Mouse (Mus musculus): ENCODE measurements around the gene Selenoo. TPM values are rescaled to one million over a fixed set of nuclear protein-coding genes. Genes with fewer than 3 reads are reported as not detected.
A peak's percentile ranks its signal among the peaks of the same experiment; 100 is the strongest.

Selenoo gene
- polyA plus RNA-seq, 1 experiment from 2014 or later: 23.0 TPM

GRCm38 (mm10) chr15:89140659-89141252, 51.9 kb downstream of the Selenoo start, which contains the start of gene Mapk12:
Gene Mapk12 (minus strand): TSS chr15:89140703.
- under 1% methylated on average over 21 of the region's 21 CpGs for WGBS
- Histone ChIP-seq H3K4me2 (replicated peaks) (peak within 1 kb of the TSS; percentile 95), H3K9me3 (ENCODE audit: control insufficient read depth, low read length) (no peaks in the 10 kb centered on the region), H3K27me3 (ENCODE audit: control insufficient read depth, insufficient read depth, low read length) (0 out of 2 replicates have a peak, but pooled peaks cover 14% of the 10 kb centered on the region), H3K27ac (no peak within 1 kb of the TSS), H3K4me1 (replicated peaks; ENCODE audit: control insufficient read depth, insufficient read depth, low read length) (peaks cover 14% of the 10 kb centered on the region), H3K9ac (peak within 1 kb of the TSS; percentile 63), H3K36me3 (replicated peaks; ENCODE audit: control insufficient read depth, insufficient read depth) (peaks cover 34% of the 10 kb centered on the region), H3K4me3 (replicated peaks; ENCODE audit: low read length) (peak within 1 kb of the TSS; percentile 44)
- ATAC-seq (ENCODE audit: low FRiP score) (peak; percentile 61), DNase-seq (ENCODE audit: low spot score) (no peak)

GRCm38 (mm10) chr15:89141443-89141842, 52.6 kb downstream of the Selenoo start:
- Histone ChIP-seq H3K4me3 (replicated peaks; ENCODE audit: low read length) (no peak overlapping the region), H3K27me3 (ENCODE audit: control insufficient read depth, insufficient read depth, low read length) (0 out of 2 replicates have a peak, but pooled peaks cover 14% of the 10 kb centered on the region), H3K27ac (no peak overlapping the region), H3K9ac (no peak overlapping the region), H3K9me3 (ENCODE audit: control insufficient read depth, low read length) (no peaks in the 10 kb centered on the region), H3K4me2 (replicated peaks) (no peak overlapping the region), H3K36me3 (replicated peaks; ENCODE audit: control insufficient read depth, insufficient read depth) (peaks cover 36% of the 10 kb centered on the region), H3K4me1 (replicated peaks; ENCODE audit: control insufficient read depth, insufficient read depth, low read length) (peaks cover 21% of the 10 kb centered on the region)
- DNase-seq (ENCODE audit: low spot score) (no peak), ATAC-seq (ENCODE audit: low FRiP score) (no peak)
- 23% methylated on average over 5 of the region's 5 CpGs for WGBS

- H3K9ac ChIP-seq: no peak overlapping the region
- no peaks in the 10 kb centered on the region for H3K9me3 ChIP-seq (ENCODE audit: control insufficient read depth, low read length)
- no peak overlapping the region for H3K4me3 ChIP-seq (replicated peaks; ENCODE audit: low read length)
- H3K4me1 ChIP-seq (replicated peaks; ENCODE audit: control insufficient read depth, insufficient read depth, low read length): peaks cover 25% of the 10 kb centered on the region
- H3K27ac ChIP-seq: no peak overlapping the region
- WGBS: 73% methylated on average over 4 of the region's 4 CpGs
- ATAC-seq (ENCODE audit: low FRiP score): no peak
- no peak for DNase-seq (ENCODE audit: low spot score)
- 0 out of 2 replicates have a peak, but pooled peaks cover 14% of the 10 kb centered on the region for H3K27me3 ChIP-seq (ENCODE audit: control insufficient read depth, insufficient read depth, low read length)
- no peak overlapping the region for H3K4me2 ChIP-seq (replicated peaks)
- peaks cover 36% of the 10 kb centered on the region for H3K36me3 ChIP-seq (replicated peaks; ENCODE audit: control insufficient read depth, insufficient read depth)
Measured at GRCm38 (mm10) chr15:89141905-89142304, 53.0 kb downstream of the Selenoo start.

- Histone ChIP-seq H3K4me3 (replicated peaks; ENCODE audit: low read length) (no peak overlapping the region), H3K27ac (no peak overlapping the region), H3K9me3 (ENCODE audit: control insufficient read depth, low read length) (no peaks in the 10 kb centered on the region), H3K27me3 (ENCODE audit: control insufficient read depth, insufficient read depth, low read length) (0 out of 2 replicates have a peak, but pooled peaks cover 14% of the 10 kb centered on the region), H3K9ac (no peak overlapping the region), H3K4me2 (replicated peaks) (no peak overlapping the region), H3K36me3 (replicated peaks; ENCODE audit: control insufficient read depth, insufficient read depth) (peaks cover 36% of the 10 kb centered on the region), H3K4me1 (replicated peaks; ENCODE audit: control insufficient read depth, insufficient read depth, low read length) (peaks cover 38% of the 10 kb centered on the region)
- WGBS: 84% methylated on average over 2 of the region's 2 CpGs
- ATAC-seq (ENCODE audit: low FRiP score) (no peak), DNase-seq (ENCODE audit: low spot score) (no peak)
Measured at GRCm38 (mm10) chr15:89143134-89143533, 54.2 kb downstream of the Selenoo start.

- ATAC-seq (ENCODE audit: low FRiP score) (no peak), DNase-seq (ENCODE audit: low spot score) (no peak)
- peaks cover 40% of the 10 kb centered on the region for H3K4me1 ChIP-seq (replicated peaks; ENCODE audit: control insufficient read depth, insufficient read depth, low read length)
- H3K9ac ChIP-seq: no peak overlapping the region
- H3K9me3 ChIP-seq (ENCODE audit: control insufficient read depth, low read length): no peaks in the 10 kb centered on the region
- H3K27ac ChIP-seq: no peak overlapping the region
- no peak overlapping the region for H3K4me2 ChIP-seq (replicated peaks)
- 0 out of 2 replicates have a peak, but pooled peaks cover 2% of the 10 kb centered on the region for H3K27me3 ChIP-seq (ENCODE audit: control insufficient read depth, insufficient read depth, low read length)
- WGBS: 93% methylated on average over 11 of the region's 11 CpGs
- H3K4me3 ChIP-seq (replicated peaks; ENCODE audit: low read length): no peak overlapping the region
- H3K36me3 ChIP-seq (replicated peaks; ENCODE audit: control insufficient read depth, insufficient read depth): peaks cover 36% of the 10 kb centered on the region
Measured at GRCm38 (mm10) chr15:89144965-89145364, 56.1 kb downstream of the Selenoo start.

- ATAC-seq (ENCODE audit: low FRiP score) (no peak), DNase-seq (ENCODE audit: low spot score) (no peak)
- Histone ChIP-seq H3K4me1 (replicated peaks; ENCODE audit: control insufficient read depth, insufficient read depth, low read length) (peaks cover 36% of the 10 kb centered on the region), H3K27me3 (ENCODE audit: control insufficient read depth, insufficient read depth, low read length) (no peaks in the 10 kb centered on the region), H3K4me3 (replicated peaks; ENCODE audit: low read length) (peak overlapping the region; percentile 53), H3K9me3 (ENCODE audit: control insufficient read depth, low read length) (no peaks in the 10 kb centered on the region), H3K4me2 (replicated peaks) (peak overlapping the region; percentile 87), H3K27ac (peak overlapping the region; percentile 77; the same call in 1 of the 2 replicates), H3K36me3 (replicated peaks; ENCODE audit: control insufficient read depth, insufficient read depth) (peaks cover 36% of the 10 kb centered on the region), H3K9ac (peak overlapping the region; percentile 88; the same call in 1 of the 2 replicates)
- WGBS: 82% methylated on average over 24 of the region's 24 CpGs
Measured at GRCm38 (mm10) chr15:89145813-89146350, 57.0 kb downstream of the Selenoo start.

GRCm38 (mm10) chr15:89146537-89146936, 57.7 kb downstream of the Selenoo start:
- Histone ChIP-seq H3K4me3 (replicated peaks; ENCODE audit: low read length) (peak overlapping the region; percentile 53), H3K9ac (peak overlapping the region; percentile 88), H3K36me3 (replicated peaks; ENCODE audit: control insufficient read depth, insufficient read depth) (peaks cover 36% of the 10 kb centered on the region), H3K27me3 (ENCODE audit: control insufficient read depth, insufficient read depth, low read length) (no peaks in the 10 kb centered on the region), H3K4me2 (replicated peaks) (peak overlapping the region; percentile 87), H3K4me1 (replicated peaks; ENCODE audit: control insufficient read depth, insufficient read depth, low read length) (peaks cover 36% of the 10 kb centered on the region), H3K27ac (peak overlapping the region; percentile 77), H3K9me3 (ENCODE audit: control insufficient read depth, low read length) (no peaks in the 10 kb centered on the region)
- ATAC-seq (ENCODE audit: low FRiP score) (peak; percentile 18), DNase-seq (ENCODE audit: low spot score) (no peak)
- WGBS: 2% methylated on average over 27 of the region's 27 CpGs

GRCm38 (mm10) chr15:89147024-89147423, 58.1 kb downstream of the Selenoo start:
- H3K4me1 ChIP-seq (replicated peaks; ENCODE audit: control insufficient read depth, insufficient read depth, low read length): peaks cover 37% of the 10 kb centered on the region
- 10% methylated on average over 15 of the region's 16 CpGs for WGBS
- H3K9me3 ChIP-seq (ENCODE audit: control insufficient read depth, low read length): no peaks in the 10 kb centered on the region
- H3K27ac ChIP-seq: peak overlapping the region; percentile 77
- H3K9ac ChIP-seq: peak overlapping the region; percentile 88
- DNase-seq (ENCODE audit: low spot score) (no peak), ATAC-seq (ENCODE audit: low FRiP score) (peak; percentile 9; the same call in 1 of the 2 replicates)
- peak overlapping the region; percentile 87 for H3K4me2 ChIP-seq (replicated peaks)
- peaks cover 36% of the 10 kb centered on the region for H3K36me3 ChIP-seq (replicated peaks; ENCODE audit: control insufficient read depth, insufficient read depth)
- no peaks in the 10 kb centered on the region for H3K27me3 ChIP-seq (ENCODE audit: control insufficient read depth, insufficient read depth, low read length)
- H3K4me3 ChIP-seq (replicated peaks; ENCODE audit: low read length): peak overlapping the region; percentile 53

- H3K4me3 ChIP-seq (replicated peaks; ENCODE audit: low read length): peak overlapping the region; percentile 53
- peak overlapping the region; percentile 77 for H3K27ac ChIP-seq
- DNase-seq (ENCODE audit: low spot score) (no peak), ATAC-seq (ENCODE audit: low FRiP score) (no peak)
- H3K4me2 ChIP-seq (replicated peaks): peak overlapping the region; percentile 87
- H3K4me1 ChIP-seq (replicated peaks; ENCODE audit: control insufficient read depth, insufficient read depth, low read length): peaks cover 41% of the 10 kb centered on the region
- H3K9ac ChIP-seq: peak overlapping the region; percentile 88
- H3K27me3 ChIP-seq (ENCODE audit: control insufficient read depth, insufficient read depth, low read length): no peaks in the 10 kb centered on the region
- H3K9me3 ChIP-seq (ENCODE audit: control insufficient read depth, low read length): no peaks in the 10 kb centered on the region
- peaks cover 34% of the 10 kb centered on the region for H3K36me3 ChIP-seq (replicated peaks; ENCODE audit: control insufficient read depth, insufficient read depth)
- WGBS: 24% methylated on average over 10 of the region's 10 CpGs
Measured at GRCm38 (mm10) chr15:89147456-89147855, 58.6 kb downstream of the Selenoo start.
